30 mouse cellular contexts compared by ENCODE assay signal in genomic region chr19:8655833-8656232, GRCm38 (mm10). TPM values are rescaled to one million over a fixed set of nuclear protein-coding genes. Genes with fewer than 3 reads are reported as not detected.
DNase-seq lines count a peak whose midpoint lies in the region; ATAC-seq lines count a peak whose summit lies in the region.
"Had no signal": no experiment of that assay in that cellular context is flagged by ENCODE, and none has a peak within 500 bp of the region (broad histone marks: within the 10 kb centered on the region; RNA-seq: fewer than 3 reads in every experiment).

No protein-coding gene starts in this region.

- no peaks in the 10 kb centered on the region for H3K9me3 ChIP-seq in embryonic facial prominence, embryonic 13.5 days
- no peaks in the 10 kb centered on the region for H3K9me3 ChIP-seq in embryonic facial prominence, embryonic 10.5 days
- no peaks in the 10 kb centered on the region for H3K9me3 ChIP-seq in heart, embryonic 10.5 days
- H3K9me3 ChIP-seq in kidney, embryonic 15.5 days (replicated peaks) = no peaks in the 10 kb centered on the region
- H3K9me3 ChIP-seq in neural tube, embryonic 13.5 days = no peaks in the 10 kb centered on the region
- H3K9me3 ChIP-seq: embryonic facial prominence, embryonic 15.5 days; forebrain, embryonic 15.5 days; limb, embryonic 10.5 days; liver, embryonic 15.5 days; megakaryocyte, embryonic 14.5 days; neural tube, embryonic 12.5 days; stomach, embryonic 15.5 days had no signal

- H3K4me2 ChIP-seq in embryonic facial prominence, embryonic 13.5 days = no peak overlapping the region
- H3K4me2 ChIP-seq in kidney, embryonic 15.5 days = no peak overlapping the region
- no peak overlapping the region for H3K4me2 ChIP-seq in neural tube, embryonic 13.5 days
- H3K4me2 ChIP-seq: embryonic facial prominence, embryonic 15.5 days; forebrain, embryonic 15.5 days; heart, embryonic 11.5 days; hindbrain, embryonic 14.5 days; liver, embryonic 15.5 days; neural tube, embryonic 12.5 days; stomach, embryonic 15.5 days had no signal

- H3K36me3 ChIP-seq in embryonic facial prominence, embryonic 13.5 days = no peaks in the 10 kb centered on the region
- no peaks in the 10 kb centered on the region for H3K36me3 ChIP-seq in embryonic facial prominence, embryonic 10.5 days (replicated peaks)
- no peaks in the 10 kb centered on the region for H3K36me3 ChIP-seq in heart, embryonic 10.5 days
- H3K36me3 ChIP-seq in kidney, embryonic 15.5 days = no peaks in the 10 kb centered on the region
- no peaks in the 10 kb centered on the region for H3K36me3 ChIP-seq in neural tube, embryonic 13.5 days
- H3K36me3 ChIP-seq: embryonic facial prominence, embryonic 15.5 days; forebrain, embryonic 15.5 days; limb, embryonic 10.5 days; liver, embryonic 15.5 days; neural tube, embryonic 12.5 days; stomach, embryonic 15.5 days had no signal

- no peak overlapping the region for H3K9ac ChIP-seq in embryonic facial prominence, embryonic 13.5 days
- H3K9ac ChIP-seq in kidney, embryonic 15.5 days = no peak overlapping the region
- no peak overlapping the region for H3K9ac ChIP-seq in neural tube, embryonic 13.5 days
- H3K9ac ChIP-seq: embryonic facial prominence, embryonic 15.5 days; forebrain, embryonic 15.5 days; hindbrain, embryonic 14.5 days; liver, embryonic 15.5 days; neural tube, embryonic 12.5 days; stomach, embryonic 15.5 days had no signal

- no peak for DNase-seq in embryonic facial prominence, embryonic 10.5 days (ENCODE audit: low spot score)
- DNase-seq in heart, postnatal 10 days = peak; percentile 21 to 52
- no peak for DNase-seq in heart, embryonic 10.5 days (ENCODE audit: low spot score)
- DNase-seq in kidney, postnatal 4 days = peak; percentile 37 to 41
- no peak for DNase-seq in neural tube, embryonic 10.5 days (ENCODE audit: extremely low spot score, low spot score)
- DNase-seq: adrenal gland, adult 8-10 months; cerebellum, adult 2 months; cerebellum, postnatal 25 days; embryo, embryonic 11 days; gastrocnemius, postnatal 25 days; liver; midbrain, embryonic 14.5 days; right cerebral cortex, adult 18-20 months; right cerebral cortex, postnatal 4 days; thymus, postnatal 25 days had no signal

- intact Hi-C loops in heart, postnatal 10 days (cut with DNase I) = no loop called here

- peaks cover 4% of the 10 kb centered on the region; the same call in 1 of the 2 replicates for H3K4me1 ChIP-seq in embryonic facial prominence, embryonic 13.5 days
- H3K4me1 ChIP-seq in embryonic facial prominence, embryonic 10.5 days = no peaks in the 10 kb centered on the region
- H3K4me1 ChIP-seq in heart, embryonic 10.5 days = no peaks in the 10 kb centered on the region
- no peaks in the 10 kb centered on the region for H3K4me1 ChIP-seq in kidney, embryonic 15.5 days
- H3K4me1 ChIP-seq in neural tube, embryonic 13.5 days (replicated peaks) = no peaks in the 10 kb centered on the region
- H3K4me1 ChIP-seq: embryonic facial prominence, embryonic 15.5 days; forebrain, embryonic 15.5 days; liver, embryonic 15.5 days; neural tube, embryonic 12.5 days; stomach, embryonic 15.5 days had no signal

- H3K27me3 ChIP-seq in embryonic facial prominence, embryonic 13.5 days = no peaks in the 10 kb centered on the region
- H3K27me3 ChIP-seq in embryonic facial prominence, embryonic 10.5 days (replicated peaks; ENCODE audit: low read depth, poor library complexity, severe bottlenecking) = peaks cover 7% of the 10 kb centered on the region
- no peaks in the 10 kb centered on the region for H3K27me3 ChIP-seq in heart, embryonic 10.5 days (ENCODE audit: insufficient read depth, poor library complexity, severe bottlenecking)
- no peaks in the 10 kb centered on the region for H3K27me3 ChIP-seq in kidney, embryonic 15.5 days
- H3K27me3 ChIP-seq in neural tube, embryonic 13.5 days = no peaks in the 10 kb centered on the region
- H3K27me3 ChIP-seq: embryonic facial prominence, embryonic 15.5 days; forebrain, embryonic 15.5 days; neural tube, embryonic 12.5 days; stomach, embryonic 15.5 days had no signal

- H3K27ac ChIP-seq in embryonic facial prominence, embryonic 13.5 days = 0 out of 2 replicates have a peak overlapping the region, but pooled peaks have one; percentile 12
- H3K27ac ChIP-seq in embryonic facial prominence, embryonic 10.5 days (replicated peaks) = no peak overlapping the region
- H3K27ac ChIP-seq in heart, embryonic 10.5 days = no peak overlapping the region
- no peak overlapping the region for H3K27ac ChIP-seq in kidney, embryonic 15.5 days
- 0 out of 2 replicates have a peak overlapping the region, but pooled peaks have one; percentile 7 for H3K27ac ChIP-seq in neural tube, embryonic 13.5 days (replicated peaks)
- H3K27ac ChIP-seq: embryonic facial prominence, embryonic 15.5 days; forebrain, embryonic 15.5 days; hindbrain, embryonic 14.5 days; limb, embryonic 10.5 days; liver, embryonic 15.5 days; neural tube, embryonic 12.5 days; stomach, embryonic 15.5 days had no signal

- H3K4me3 ChIP-seq in embryonic facial prominence, embryonic 13.5 days = no peak overlapping the region
- no peak overlapping the region for H3K4me3 ChIP-seq in embryonic facial prominence, embryonic 10.5 days
- no peak overlapping the region for H3K4me3 ChIP-seq in heart, embryonic 10.5 days
- H3K4me3 ChIP-seq in kidney, embryonic 15.5 days (replicated peaks) = no peak overlapping the region
- no peak overlapping the region for H3K4me3 ChIP-seq in neural tube, embryonic 13.5 days
- H3K4me3 ChIP-seq: embryonic facial prominence, embryonic 15.5 days; forebrain, embryonic 15.5 days; limb, embryonic 10.5 days; liver, embryonic 15.5 days; megakaryocyte, embryonic 14.5 days; neural tube, embryonic 12.5 days; stomach, embryonic 15.5 days had no signal

- ATAC-seq in embryonic facial prominence, embryonic 13.5 days (ENCODE audit: insufficient number of reproducible peaks, insufficient read depth, low FRiP score, low TSS enrichment, low read depth) = no peak
- no peak for ATAC-seq in kidney, embryonic 15.5 days (replicated peaks; ENCODE audit: low FRiP score)
- ATAC-seq in neural tube, embryonic 13.5 days (ENCODE audit: low read depth) = no peak
- ATAC-seq: activated CD4-positive, CD25-positive, alpha-beta regulatory T cell, adult 4 months; forebrain, embryonic 15.5 days; inflammation-experienced regulatory T-cells, adult 6 months had no signal

RNA-seq across cellular contexts. Expression of gene Chrm1, which starts 7.8 kb away (rescaled TPM):
- polyA plus RNA-seq in embryonic facial prominence, embryonic 13.5 days (2015; fragmentation: Nextera tagmentation; extraction: Ambion mirVana) = 0.66 and 1.4 TPM in 2 replicates
- 0.04 and 0.09 TPM in 2 replicates for polyA plus RNA-seq in embryonic facial prominence, embryonic 10.5 days (2016; fragmentation: Nextera tagmentation; extraction: Ambion mirVana)
- total RNA-seq in heart, postnatal 10 days (2021) = not detected
- 0.04 TPM in 1 of 2 replicates, not detected in the other for polyA plus RNA-seq in heart, embryonic 10.5 days (2016; fragmentation: Nextera tagmentation; extraction: Ambion mirVana)
- polyA plus RNA-seq in kidney, embryonic 15.5 days (2015; fragmentation: Nextera tagmentation; extraction: Ambion mirVana) = 0.06 and 0.14 TPM in 2 replicates
- 0.18 and 0.32 TPM in 2 replicates for polyA plus RNA-seq in neural tube, embryonic 13.5 days (2015; fragmentation: Nextera tagmentation; extraction: Ambion mirVana)
- total RNA-seq: gastrocnemius, postnatal 25 days; heart, postnatal 25 days had no signal
- polyA plus RNA-seq: activated CD4-positive, CD25-positive, alpha-beta regulatory T cell, adult 4 months; inflammation-experienced regulatory T-cells, adult 6 months had no signal

RNA-seq across cellular contexts. Expression of gene Slc22a6, which starts 38.0 kb away (rescaled TPM):
- polyA plus RNA-seq in embryonic facial prominence, embryonic 13.5 days (2015; fragmentation: Nextera tagmentation; extraction: Ambion mirVana) = 0.08 and 0.12 TPM in 2 replicates
- polyA plus RNA-seq in embryonic facial prominence, embryonic 10.5 days (2016; fragmentation: Nextera tagmentation; extraction: Ambion mirVana) = 0.10 and 0.24 TPM in 2 replicates
- total RNA-seq in heart, postnatal 10 days (2021) = not detected
- 0.04 TPM in 1 of 2 replicates, not detected in the other for polyA plus RNA-seq in heart, embryonic 10.5 days (2016; fragmentation: Nextera tagmentation; extraction: Ambion mirVana)
- 21.6 and 26.5 TPM in 2 replicates for polyA plus RNA-seq in kidney, embryonic 15.5 days (2015; fragmentation: Nextera tagmentation; extraction: Ambion mirVana)
- 2.0 and 2.1 TPM in 2 replicates for polyA plus RNA-seq in neural tube, embryonic 13.5 days (2015; fragmentation: Nextera tagmentation; extraction: Ambion mirVana)
- total RNA-seq: adrenal gland, adult 8-10 months; gastrocnemius, postnatal 25 days; heart, postnatal 25 days had no signal
- polyA plus RNA-seq: activated CD4-positive, CD25-positive, alpha-beta regulatory T cell, adult 4 months; heart, embryonic 11.5 days; inflammation-experienced regulatory T-cells, adult 6 months; limb, embryonic 10.5 days; stomach, embryonic 15.5 days had no signal

Comparison
In these comparisons a context has a peak if more than half of its experiments do, and no peak if none do; other contexts are left out.
1. H3K27ac ChIP-seq: peak in embryonic facial prominence, embryonic 13.5 days (single experiment) and neural tube, embryonic 13.5 days (single experiment); none in embryonic facial prominence, embryonic 10.5 days (single experiment), heart, embryonic 10.5 days (single experiment) and kidney, embryonic 15.5 days (single experiment).
2. DNase-seq: peak in heart, postnatal 10 days (2 of 2) and kidney, postnatal 4 days (2 of 2); none in embryonic facial prominence, embryonic 10.5 days (single experiment), heart, embryonic 10.5 days (single experiment) and neural tube, embryonic 10.5 days (single experiment).